Comparison of ENCODE assay signal across 7 mouse cellular contexts in the genomic region with DNA sequence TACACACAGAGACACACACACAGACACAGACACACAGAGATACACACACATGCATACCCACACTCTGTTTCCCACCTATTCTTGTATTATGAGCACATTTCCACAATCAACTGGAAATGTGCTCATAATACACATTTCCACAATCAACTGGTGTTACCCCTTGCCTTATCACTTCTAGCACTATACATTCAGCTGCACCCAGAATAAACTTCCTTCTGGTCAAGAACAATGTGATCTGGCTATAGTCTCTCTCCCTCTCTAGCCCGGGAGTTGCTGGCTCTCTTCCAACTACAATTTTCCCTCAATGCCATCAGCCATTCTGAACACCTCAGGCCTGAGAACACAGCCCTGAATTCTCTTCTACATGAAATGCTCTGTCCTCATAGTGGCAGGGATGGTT. TPM values are rescaled to one million over a fixed set of nuclear protein-coding genes. Genes with fewer than 3 reads are reported as not detected.
DNase-seq lines count a peak whose midpoint lies in the region; ATAC-seq and TF ChIP-seq lines count a peak whose summit lies in the region.

No protein-coding gene starts in this region.

- H3K27ac ChIP-seq in liver, embryonic 15.5 days (replicated peaks) = peak overlapping the region; percentile 75; the same call in 1 of the 2 replicates
- H3K27ac ChIP-seq in forebrain, embryonic 11.5 days (ENCODE audit: low read depth, low read length) = no peak overlapping the region

- peak overlapping the region; percentile 60 for H3K4me2 ChIP-seq in liver, embryonic 15.5 days
- H3K4me2 ChIP-seq in forebrain, embryonic 11.5 days (ENCODE audit: low read depth, low read length, severe bottlenecking) = no peak overlapping the region

- H3K9me3 ChIP-seq in G1E (replicated peaks) = no peaks in the 10 kb centered on the region
- H3K9me3 ChIP-seq in liver, embryonic 15.5 days (replicated peaks) = no peaks in the 10 kb centered on the region
- no peaks in the 10 kb centered on the region for H3K9me3 ChIP-seq in forebrain, embryonic 11.5 days (ENCODE audit: control insufficient read depth, low read length)

- 18% methylated on average over 1 of the region's 1 CpGs for WGBS in liver, embryonic 15.5 days (ENCODE audit: insufficient replicate concordance)
- 67% methylated on average over 1 of the region's 1 CpGs for WGBS in forebrain, embryonic 11.5 days

- ATAC-seq in G1E (ENCODE audit: extremely low read depth, insufficient number of reproducible peaks, low FRiP score, poor library complexity, severe bottlenecking) = no peak
- no peak for ATAC-seq in liver, embryonic 15.5 days (ENCODE audit: insufficient read depth)
- ATAC-seq in forebrain, embryonic 11.5 days (replicated peaks; ENCODE audit: low FRiP score) = no peak

- H3K4me3 ChIP-seq in G1E (ENCODE audit: low read depth, low read length) = peak overlapping the region; percentile 49; the same call in 1 of the 2 replicates
- no peak overlapping the region for H3K4me3 ChIP-seq in liver, embryonic 15.5 days (replicated peaks)
- no peak overlapping the region for H3K4me3 ChIP-seq in forebrain, embryonic 11.5 days (ENCODE audit: low read depth, low read length)

- peaks cover 42% of the 10 kb centered on the region for H3K4me1 ChIP-seq in G1E (ENCODE audit: insufficient read depth, low read depth, low read length)
- peaks cover 51% of the 10 kb centered on the region for H3K4me1 ChIP-seq in liver, embryonic 15.5 days (replicated peaks)
- no peaks in the 10 kb centered on the region for H3K4me1 ChIP-seq in forebrain, embryonic 11.5 days (replicated peaks; ENCODE audit: control insufficient read depth, insufficient read depth, low read length)

- H3K36me3 ChIP-seq in G1E (replicated peaks) = peaks cover 60% of the 10 kb centered on the region
- peaks cover 7% of the 10 kb centered on the region; the same call in 1 of the 2 replicates for H3K36me3 ChIP-seq in liver, embryonic 15.5 days (replicated peaks)
- no peaks in the 10 kb centered on the region for H3K36me3 ChIP-seq in forebrain, embryonic 11.5 days (ENCODE audit: control insufficient read depth, insufficient read depth, low read length)

- no peak for TF ChIP-seq CTCF in G1E (IDR thresholded peaks at IDR 0.05; ENCODE audit: low read depth, low read length)

- peak; percentile 17 for DNase-seq in kidney, postnatal 10 days
- no peak for DNase-seq in kidney, postnatal 14 days
- peak; percentile 11 for DNase-seq in G1E (ENCODE audit: low spot score)
- peak; percentile 14 for DNase-seq in adrenal gland, postnatal 25 days
- no peak for DNase-seq in forebrain, embryonic 11.5 days (ENCODE audit: low spot score)
- no peak for DNase-seq in cerebellum, adult 9-10 months

- H3K9ac ChIP-seq in liver, embryonic 15.5 days = no peak overlapping the region
- H3K9ac ChIP-seq in forebrain, embryonic 11.5 days (ENCODE audit: low read length) = no peak overlapping the region

- H3K27me3 ChIP-seq in G1E (ENCODE audit: insufficient read depth, low read length) = no peaks in the 10 kb centered on the region
- no peaks in the 10 kb centered on the region for H3K27me3 ChIP-seq in liver, embryonic 15.5 days
- no peaks in the 10 kb centered on the region for H3K27me3 ChIP-seq in forebrain, embryonic 11.5 days (ENCODE audit: control insufficient read depth, insufficient read depth, low read length)

RNA-seq across cellular contexts. Expression of a gene that starts 34.9 kb away (rescaled TPM):
- total RNA-seq in G1E (2014; fragmentation: Nextera tagmentation) = 79.2 and 80.0 TPM in 2 replicates
- 39.8 and 40.7 TPM in 2 replicates for total RNA-seq in G1E (2017)
- 2.9 and 5.5 TPM in 2 replicates for polyA plus RNA-seq in G1E (2012)
- 38.5 and 76.1 TPM in 2 replicates for total RNA-seq in adrenal gland, postnatal 25 days (2021)
- polyA plus RNA-seq in liver, embryonic 15.5 days (2015; fragmentation: Nextera tagmentation; extraction: Ambion mirVana) = 15.5 and 15.8 TPM in 2 replicates
- 2.0 and 2.4 TPM in 2 replicates for polyA plus RNA-seq in forebrain, embryonic 11.5 days (2014; fragmentation: Nextera tagmentation; extraction: Ambion mirVana)

Comparison
In these comparisons a context has a peak if more than half of its experiments do, and no peak if none do; other contexts are left out.
1. DNase-seq: peak in kidney, postnatal 10 days (single experiment), G1E (single experiment) and adrenal gland, postnatal 25 days (single experiment); none in kidney, postnatal 14 days (single experiment), forebrain, embryonic 11.5 days (single experiment) and cerebellum, adult 9-10 months (single experiment).